Mouse (Mus musculus): ENCODE measurements around the gene Gnmt. TPM values are rescaled to one million over a fixed set of nuclear protein-coding genes. Genes with fewer than 3 reads are reported as not detected.
A peak's percentile ranks its signal among the peaks of the same experiment; 100 is the strongest.

Gnmt gene
- polyA plus RNA-seq, 1 experiment: 14.1 TPM

- TF ChIP-seq CTCF (IDR thresholded peaks at IDR 0.05; ENCODE audit: insufficient read depth, low read length) (peak; percentile 21; the same call in 1 of the 2 replicates), POLR2A (IDR thresholded peaks at IDR 0.05; ENCODE audit: borderline replicate concordance, extremely low read depth, low read depth, low read length) (no peak)
- Histone ChIP-seq H3K4me3 (replicated peaks; ENCODE audit: extremely low read depth, low read depth, low read length) (peak overlapping the region; percentile 75), H3K4me1 (ENCODE audit: control insufficient read depth, insufficient read depth, low read length) (peaks cover 6% of the 10 kb centered on the region; the same call in 1 of the 2 replicates)
- DNase-seq: no peak
- 1% methylated on average over 34 of the region's 34 CpGs for WGBS
Measured at GRCm38 (mm10) chr17:46679843-46680759, 48.9 kb downstream of the Gnmt start.

DNA sequence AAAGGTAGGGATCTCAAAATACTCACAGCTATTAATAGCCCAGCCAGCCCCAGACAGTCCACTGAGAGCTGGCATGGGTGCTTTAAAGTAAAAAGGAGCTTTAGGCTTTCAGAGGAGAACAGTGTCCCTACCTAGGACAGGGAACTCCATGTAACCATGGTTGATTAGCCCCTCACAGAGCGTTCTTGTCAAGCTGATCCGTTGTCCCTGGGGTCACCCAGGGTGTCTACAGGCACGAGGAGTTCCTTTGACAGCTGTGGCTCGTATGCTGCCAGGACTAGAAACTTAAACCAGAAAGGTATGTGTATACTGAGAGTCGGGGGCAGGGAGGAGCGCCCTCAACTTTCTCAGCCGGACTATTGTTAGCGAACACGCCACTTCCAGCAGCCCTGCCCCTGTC is 50.1 kb downstream of the Gnmt start:
- TF ChIP-seq POLR2A (IDR thresholded peaks at IDR 0.05; ENCODE audit: borderline replicate concordance, extremely low read depth, low read depth, low read length) (no peak), CTCF (IDR thresholded peaks at IDR 0.05; ENCODE audit: insufficient read depth, low read length) (no peak)
- WGBS: 24% methylated on average over 9 of the region's 9 CpGs
- H3K4me1 ChIP-seq (ENCODE audit: control insufficient read depth, insufficient read depth, low read length): peaks cover 8% of the 10 kb centered on the region
- no peak overlapping the region for H3K4me3 ChIP-seq (replicated peaks; ENCODE audit: extremely low read depth, low read depth, low read length)
- DNase-seq: peak; percentile 19

DNA sequence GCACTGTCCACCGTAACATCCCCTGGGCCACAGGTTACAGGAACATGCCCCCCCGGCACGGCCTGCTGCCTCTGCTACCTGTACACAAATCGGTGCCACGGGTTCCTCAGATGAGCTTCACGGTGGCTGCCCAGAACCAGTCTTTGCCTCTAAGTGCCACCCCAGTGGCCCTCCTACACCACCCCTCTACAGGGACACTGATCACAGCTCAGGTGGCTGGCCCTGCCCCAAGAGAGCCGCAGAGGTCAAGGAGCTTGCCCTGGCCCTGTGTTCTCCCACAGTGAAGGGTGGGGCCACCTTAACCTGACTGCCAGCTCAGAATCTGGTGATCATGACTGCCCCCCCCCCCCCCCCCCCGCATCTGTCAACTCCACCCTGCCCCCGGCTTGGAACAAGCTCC is 50.6 kb downstream of the Gnmt start, which contains the start of gene Mea1:
Gene Mea1, plus strand, starts transcription at position 378 of the 400 bp plus-strand sequence.
- no peak within 1 kb of the TSS for H3K4me3 ChIP-seq (replicated peaks; ENCODE audit: extremely low read depth, low read depth, low read length)
- WGBS: 63% methylated on average over 9 of the region's 9 CpGs
- peak; percentile 63 for DNase-seq
- TF ChIP-seq CTCF (IDR thresholded peaks at IDR 0.05; ENCODE audit: insufficient read depth, low read length) (no peak), POLR2A (IDR thresholded peaks at IDR 0.05; ENCODE audit: borderline replicate concordance, extremely low read depth, low read depth, low read length) (no peak)
- H3K4me1 ChIP-seq (ENCODE audit: control insufficient read depth, insufficient read depth, low read length): peaks cover 8% of the 10 kb centered on the region

Other genes starting within 250 kb of the Gnmt start
- gene Ttbk1, start 241.5 kb downstream of the Gnmt start, polyA plus RNA-seq (2012; rRNA removed): 0.17 and 0.19 TPM in 2 replicates
- gene Dnph1, start 232.5 kb downstream of the Gnmt start, polyA plus RNA-seq (2012; rRNA removed): 0.78 and 2.0 TPM in 2 replicates
- gene Cul9, start 182.8 kb downstream of the Gnmt start, polyA plus RNA-seq (2012; rRNA removed): 25.3 and 27.5 TPM in 2 replicates
- gene Srf, start 173.0 kb downstream of the Gnmt start, polyA plus RNA-seq (2012; rRNA removed): 162 and 190 TPM in 2 replicates
- gene Ptk7, start 99.7 kb downstream of the Gnmt start, polyA plus RNA-seq (2012; rRNA removed): 52.6 and 57.3 TPM in 2 replicates
- 22.6 and 24.1 TPM in 2 replicates for gene Klc4, start 83.1 kb downstream of the Gnmt start, polyA plus RNA-seq (2012; rRNA removed)
- gene Mrpl2, start 82.9 kb downstream of the Gnmt start, polyA plus RNA-seq (2012; rRNA removed): 52.1 and 61.5 TPM in 2 replicates
- 40.1 and 45.7 TPM in 2 replicates for gene Cul7, start 78.8 kb downstream of the Gnmt start, polyA plus RNA-seq (2012; rRNA removed)
- 27.3 and 30.8 TPM in 2 replicates for gene Rrp36, start 54.8 kb downstream of the Gnmt start, polyA plus RNA-seq (2012; rRNA removed)
- 48.2 and 55.7 TPM in 2 replicates for gene Mea1, start 50.4 kb downstream of the Gnmt start, polyA plus RNA-seq (2012; rRNA removed)
- gene Klhdc3, start 48.3 kb downstream of the Gnmt start, polyA plus RNA-seq (2012; rRNA removed): 68.4 and 78.1 TPM in 2 replicates
- 44.4 and 53.8 TPM in 2 replicates for gene Ppp2r5d, start 24.1 kb downstream of the Gnmt start, polyA plus RNA-seq (2012; rRNA removed)
- gene Pex6, start 17.7 kb downstream of the Gnmt start, polyA plus RNA-seq (2012; rRNA removed): 60.6 and 80.4 TPM in 2 replicates
- gene Cnpy3, start 23.0 kb upstream of the Gnmt start, polyA plus RNA-seq (2012; rRNA removed): 54.9 and 59.7 TPM in 2 replicates
- not detected in 2 replicates for gene Ptcra, start 34.5 kb upstream of the Gnmt start, polyA plus RNA-seq (2012; rRNA removed)
- 65.3 and 79.1 TPM in 2 replicates for gene 2310039H08Rik, start 43.5 kb upstream of the Gnmt start, polyA plus RNA-seq (2012; rRNA removed)
- 14.3 and 21.6 TPM in 2 replicates for gene Rpl7l1, start 53.5 kb upstream of the Gnmt start, polyA plus RNA-seq (2012; rRNA removed)
- 11.8 and 16.3 TPM in 2 replicates for gene Bicral, start 129.3 kb upstream of the Gnmt start, polyA plus RNA-seq (2012; rRNA removed)
- 17.9 and 20.8 TPM in 2 replicates for gene Tbcc, start 161.5 kb upstream of the Gnmt start, polyA plus RNA-seq (2012; rRNA removed)
- gene Prph2, start 181.3 kb upstream of the Gnmt start, polyA plus RNA-seq (2012; rRNA removed): not detected in 2 replicates

Data from lung, adult 2 months (tissue).